16 mouse cellular contexts compared by ENCODE assay signal in genomic region chr6:93699436-93699835, GRCm38 (mm10).
A peak's percentile ranks its signal among the peaks of the same experiment; 100 is the strongest.
DNase-seq lines count a peak whose midpoint lies in the region; TF ChIP-seq lines count a peak whose summit lies in the region.
"Had no signal": no experiment of that assay in that cellular context is flagged by ENCODE, and none has a peak within 500 bp of the region (broad histone marks: within the 10 kb centered on the region; RNA-seq: fewer than 3 reads in every experiment).

No protein-coding gene starts in this region.

- no peaks in the 10 kb centered on the region for H3K9me3 ChIP-seq in heart, embryonic 10.5 days
- H3K9me3 ChIP-seq: embryonic facial prominence, embryonic 15.5 days; limb, embryonic 15.5 days had no signal

- H3K27ac ChIP-seq in gastrocnemius, adult 2 months, result no peak overlapping the region
- no peak overlapping the region for H3K27ac ChIP-seq in heart, embryonic 10.5 days
- H3K27ac ChIP-seq: embryonic facial prominence, embryonic 15.5 days; limb, embryonic 15.5 days; macrophage had no signal

- TF ChIP-seq CTCF in gastrocnemius, adult 2 months (IDR thresholded peaks at IDR 0.05), result no peak

- H3K27me3 ChIP-seq in heart, embryonic 10.5 days (ENCODE audit: insufficient read depth, poor library complexity, severe bottlenecking), result no peaks in the 10 kb centered on the region
- H3K27me3 ChIP-seq: CH12.LX; embryonic facial prominence, embryonic 15.5 days; limb, embryonic 15.5 days had no signal

- 81% methylated on average over 13 of the region's 13 CpGs for WGBS in heart, embryonic 10.5 days

- peaks cover 25% of the 10 kb centered on the region; the same call in 1 of the 2 replicates for H3K36me3 ChIP-seq in heart, embryonic 10.5 days

- H3K4me1 ChIP-seq in heart, embryonic 10.5 days, result peaks cover 20% of the 10 kb centered on the region
- H3K4me1 ChIP-seq: embryonic facial prominence, embryonic 15.5 days; limb, embryonic 15.5 days had no signal

- peak; percentile 49 for DNase-seq in gastrocnemius, adult 2 months
- DNase-seq in gastrocnemius, postnatal 25 days, result no peak
- peak; percentile 14 for DNase-seq in Muller cell, postnatal 12 days (ENCODE audit: inconsistent ontology term)
- peak; percentile 20 for DNase-seq in adrenal gland, postnatal 25 days
- peak; percentile 60 for DNase-seq in layer of hippocampus, adult 9-11 months
- no peak for DNase-seq in spleen, adult 12 weeks (ENCODE audit: low spot score)
- DNase-seq in cerebellum, postnatal 14 days, result no peak
- no peak for DNase-seq in heart, embryonic 10.5 days (ENCODE audit: low spot score)
- DNase-seq: cerebellum, postnatal 25 days; heart, postnatal 10 days; kidney, postnatal 25 days; thymus, adult 18-20 months had no signal

- intact Hi-C loops in gastrocnemius, adult 2 months (cut with DNase I), result no loop called here

- no peak overlapping the region for H3K4me3 ChIP-seq in gastrocnemius, adult 2 months
- no peak overlapping the region for H3K4me3 ChIP-seq in heart, embryonic 10.5 days
- H3K4me3 ChIP-seq: embryonic facial prominence, embryonic 15.5 days; limb, embryonic 15.5 days had no signal

Comparison
In these comparisons a context has a peak if more than half of its experiments do, and no peak if none do; other contexts are left out.
1. DNase-seq: peak in gastrocnemius, adult 2 months (single experiment), Muller cell, postnatal 12 days (single experiment), adrenal gland, postnatal 25 days (single experiment) and layer of hippocampus, adult 9-11 months (single experiment); none in gastrocnemius, postnatal 25 days (single experiment), spleen, adult 12 weeks (single experiment), cerebellum, postnatal 14 days (0 of 2) and heart, embryonic 10.5 days (single experiment).